Mouse (Mus musculus): ENCODE measurements around the gene Slfn14. TPM values are rescaled to one million over a fixed set of nuclear protein-coding genes. Genes with fewer than 3 reads are reported as not detected.
A peak's percentile ranks its signal among the peaks of the same experiment; 100 is the strongest.
"Not testable (repeated sequence)": the region's sequence is repeated elsewhere in the genome, so short reads cannot be mapped to it uniquely, and the experiment has no call there.

Gene Slfn14
- polyA plus RNA-seq (2014; fragmentation: Nextera tagmentation; extraction: Ambion mirVana) = 0.52 and 0.53 TPM in 2 replicates

GRCm38 (mm10) chr11:83286566-83286965, at the start of gene Slfn14:
Gene Slfn14 (minus strand): TSS chr11:83286726.
- H3K9me3 ChIP-seq (ENCODE audit: control insufficient read depth, low read length) = no peaks in the 10 kb centered on the region
- no peak within 1 kb of the TSS for H3K9ac ChIP-seq (ENCODE audit: low read length)
- H3K4me1 ChIP-seq (ENCODE audit: control insufficient read depth, insufficient read depth, low read length) = no peaks in the 10 kb centered on the region
- H3K36me3 ChIP-seq (ENCODE audit: control insufficient read depth, insufficient read depth, low read length) = no peaks in the 10 kb centered on the region
- H3K27me3 ChIP-seq (ENCODE audit: control insufficient read depth, insufficient read depth, low read length) = no peaks in the 10 kb centered on the region
- H3K4me3 ChIP-seq (ENCODE audit: low read depth, low read length) = no peak within 1 kb of the TSS
- no peak within 1 kb of the TSS for H3K27ac ChIP-seq (replicated peaks; ENCODE audit: low read depth, low read length)
- WGBS = 72% methylated on average over 1 of the region's 1 CpGs
- ATAC-seq (ENCODE audit: insufficient number of reproducible peaks, low FRiP score, low TSS enrichment, low read depth) = no peak
- no peak within 1 kb of the TSS for H3K4me2 ChIP-seq (ENCODE audit: low read depth, severe bottlenecking)
- no peak for DNase-seq (ENCODE audit: low spot score)

- WGBS = 89% methylated on average over 7 of the region's 7 CpGs
- Histone ChIP-seq H3K9ac (ENCODE audit: low read length) (no peak overlapping the region), H3K4me3 (ENCODE audit: low read depth, low read length) (no peak overlapping the region), H3K4me1 (ENCODE audit: control insufficient read depth, insufficient read depth, low read length) (no peaks in the 10 kb centered on the region), H3K27me3 (ENCODE audit: control insufficient read depth, insufficient read depth, low read length) (no peaks in the 10 kb centered on the region), H3K27ac (replicated peaks; ENCODE audit: low read depth, low read length) (no peak overlapping the region), H3K36me3 (ENCODE audit: control insufficient read depth, insufficient read depth, low read length) (peaks cover 8% of the 10 kb centered on the region), H3K9me3 (ENCODE audit: control insufficient read depth, low read length) (no peaks in the 10 kb centered on the region), H3K4me2 (ENCODE audit: low read depth, severe bottlenecking) (no peak overlapping the region)
- no peak for DNase-seq (ENCODE audit: low spot score)
- no peak for ATAC-seq (ENCODE audit: insufficient number of reproducible peaks, low FRiP score, low TSS enrichment, low read depth)
Observed at GRCm38 (mm10) chr11:83335826-83336225, 49.3 kb upstream of the Slfn14 start.

- no peak overlapping the region for H3K4me2 ChIP-seq (ENCODE audit: low read depth, severe bottlenecking)
- no peak for ATAC-seq (ENCODE audit: insufficient number of reproducible peaks, low FRiP score, low TSS enrichment, low read depth)
- H3K27me3 ChIP-seq (ENCODE audit: control insufficient read depth, insufficient read depth, low read length) = no peaks in the 10 kb centered on the region
- H3K27ac ChIP-seq (replicated peaks; ENCODE audit: low read depth, low read length) = no peak overlapping the region
- no peak overlapping the region for H3K9ac ChIP-seq (ENCODE audit: low read length)
- H3K4me3 ChIP-seq (ENCODE audit: low read depth, low read length) = no peak overlapping the region
- H3K4me1 ChIP-seq (ENCODE audit: control insufficient read depth, insufficient read depth, low read length) = no peaks in the 10 kb centered on the region
- no peaks in the 10 kb centered on the region for H3K9me3 ChIP-seq (ENCODE audit: control insufficient read depth, low read length)
- WGBS = 65% methylated on average over 3 of the region's 3 CpGs
- peaks cover 11% of the 10 kb centered on the region; the same call in 1 of the 2 replicates for H3K36me3 ChIP-seq (ENCODE audit: control insufficient read depth, insufficient read depth, low read length)
- peak; percentile 63 for DNase-seq (ENCODE audit: low spot score)
Observed at GRCm38 (mm10) chr11:83327427-83327826, 40.9 kb upstream of the Slfn14 start.

GRCm38 (mm10) chr11:83326692-83327091, 40.2 kb upstream of the Slfn14 start:
- not testable (repeated sequence) for H3K27me3 ChIP-seq (ENCODE audit: control insufficient read depth, insufficient read depth, low read length); H3K4me2 ChIP-seq (ENCODE audit: low read depth, severe bottlenecking); H3K9me3 ChIP-seq (ENCODE audit: control insufficient read depth, low read length); ATAC-seq (ENCODE audit: insufficient number of reproducible peaks, low FRiP score, low TSS enrichment, low read depth); H3K9ac ChIP-seq (ENCODE audit: low read length); H3K4me3 ChIP-seq (ENCODE audit: low read depth, low read length); DNase-seq (ENCODE audit: low spot score); H3K4me1 ChIP-seq (ENCODE audit: control insufficient read depth, insufficient read depth, low read length); H3K27ac ChIP-seq (replicated peaks; ENCODE audit: low read depth, low read length)
- 86% methylated on average over 3 of the region's 3 CpGs for WGBS
- peaks cover 17% of the 10 kb centered on the region; the same call in 1 of the 2 replicates for H3K36me3 ChIP-seq (ENCODE audit: control insufficient read depth, insufficient read depth, low read length)

GRCm38 (mm10) chr11:83319048-83319447, 32.5 kb upstream of the Slfn14 start:
- Histone ChIP-seq H3K27ac (replicated peaks; ENCODE audit: low read depth, low read length) (no peak overlapping the region), H3K9me3 (ENCODE audit: control insufficient read depth, low read length) (no peaks in the 10 kb centered on the region), H3K27me3 (ENCODE audit: control insufficient read depth, insufficient read depth, low read length) (no peaks in the 10 kb centered on the region), H3K4me2 (ENCODE audit: low read depth, severe bottlenecking) (no peak overlapping the region), H3K4me1 (ENCODE audit: control insufficient read depth, insufficient read depth, low read length) (no peaks in the 10 kb centered on the region), H3K4me3 (ENCODE audit: low read depth, low read length) (no peak overlapping the region), H3K9ac (ENCODE audit: low read length) (no peak overlapping the region), H3K36me3 (ENCODE audit: control insufficient read depth, insufficient read depth, low read length) (peaks cover 6% of the 10 kb centered on the region; the same call in 1 of the 2 replicates)
- no peak for ATAC-seq (ENCODE audit: insufficient number of reproducible peaks, low FRiP score, low TSS enrichment, low read depth)
- 89% methylated on average over 4 of the region's 4 CpGs for WGBS
- no peak for DNase-seq (ENCODE audit: low spot score)

GRCm38 (mm10) chr11:83312471-83312870, 25.9 kb upstream of the Slfn14 start:
- Histone ChIP-seq H3K36me3 (ENCODE audit: control insufficient read depth, insufficient read depth, low read length) (peaks cover 2% of the 10 kb centered on the region; the same call in 1 of the 2 replicates), H3K4me3 (ENCODE audit: low read depth, low read length) (no peak overlapping the region), H3K27me3 (ENCODE audit: control insufficient read depth, insufficient read depth, low read length) (no peaks in the 10 kb centered on the region), H3K9ac (ENCODE audit: low read length) (no peak overlapping the region), H3K4me2 (ENCODE audit: low read depth, severe bottlenecking) (no peak overlapping the region), H3K27ac (replicated peaks; ENCODE audit: low read depth, low read length) (no peak overlapping the region), H3K9me3 (ENCODE audit: control insufficient read depth, low read length) (no peaks in the 10 kb centered on the region), H3K4me1 (ENCODE audit: control insufficient read depth, insufficient read depth, low read length) (no peaks in the 10 kb centered on the region)
- no peak for DNase-seq (ENCODE audit: low spot score)
- WGBS = 83% methylated on average over 5 of the region's 5 CpGs
- ATAC-seq (ENCODE audit: insufficient number of reproducible peaks, low FRiP score, low TSS enrichment, low read depth) = no peak

GRCm38 (mm10) chr11:83306700-83307253, 20.3 kb upstream of the Slfn14 start:
- no peaks in the 10 kb centered on the region for H3K9me3 ChIP-seq (ENCODE audit: control insufficient read depth, low read length)
- no peaks in the 10 kb centered on the region for H3K27me3 ChIP-seq (ENCODE audit: control insufficient read depth, insufficient read depth, low read length)
- no peak for DNase-seq (ENCODE audit: low spot score)
- 0 out of 2 replicates have a peak, but pooled peaks cover 2% of the 10 kb centered on the region for H3K36me3 ChIP-seq (ENCODE audit: control insufficient read depth, insufficient read depth, low read length)
- H3K9ac ChIP-seq (ENCODE audit: low read length) = no peak overlapping the region
- H3K4me1 ChIP-seq (ENCODE audit: control insufficient read depth, insufficient read depth, low read length) = peaks cover 3% of the 10 kb centered on the region
- no peak overlapping the region for H3K4me2 ChIP-seq (ENCODE audit: low read depth, severe bottlenecking)
- WGBS = 83% methylated on average over 4 of the region's 4 CpGs
- H3K4me3 ChIP-seq (ENCODE audit: low read depth, low read length) = no peak overlapping the region
- H3K27ac ChIP-seq (replicated peaks; ENCODE audit: low read depth, low read length) = no peak overlapping the region
- no peak for ATAC-seq (ENCODE audit: insufficient number of reproducible peaks, low FRiP score, low TSS enrichment, low read depth)

- no peak overlapping the region for H3K9ac ChIP-seq (ENCODE audit: low read length)
Observed at GRCm38 (mm10) chr11:83304485-83304884, 18.0 kb upstream of the Slfn14 start.

GRCm38 (mm10) chr11:83303751-83304150, 17.2 kb upstream of the Slfn14 start:
- whole genome bisulfite sequencing = 49% methylated on average over 5 of the region's 5 CpGs
- peak overlapping the region; percentile 11; the same call in 1 of the 2 replicates for H3K4me3 ChIP-seq (ENCODE audit: low read depth, low read length)
- no peak for ATAC-seq (ENCODE audit: insufficient number of reproducible peaks, low FRiP score, low TSS enrichment, low read depth)
- no peaks in the 10 kb centered on the region for H3K9me3 ChIP-seq (ENCODE audit: control insufficient read depth, low read length)
- peak overlapping the region; percentile 79 for H3K4me2 ChIP-seq (ENCODE audit: low read depth, severe bottlenecking)
- H3K27me3 ChIP-seq (ENCODE audit: control insufficient read depth, insufficient read depth, low read length) = no peaks in the 10 kb centered on the region
- H3K36me3 ChIP-seq (ENCODE audit: control insufficient read depth, insufficient read depth, low read length) = no peaks in the 10 kb centered on the region
- H3K9ac ChIP-seq (ENCODE audit: low read length) = no peak overlapping the region
- DNase-seq (ENCODE audit: low spot score) = no peak
- no peak overlapping the region for H3K27ac ChIP-seq (replicated peaks; ENCODE audit: low read depth, low read length)
- H3K4me1 ChIP-seq (ENCODE audit: control insufficient read depth, insufficient read depth, low read length) = peaks cover 3% of the 10 kb centered on the region

More at GRCm38 (mm10) chr11:83304485-83304884, 18.0 kb upstream of the Slfn14 start:
- Histone ChIP-seq H3K4me2 (ENCODE audit: low read depth, severe bottlenecking) (no peak overlapping the region), H3K4me3 (ENCODE audit: low read depth, low read length) (no peak overlapping the region), H3K27me3 (ENCODE audit: control insufficient read depth, insufficient read depth, low read length) (no peaks in the 10 kb centered on the region), H3K9me3 (ENCODE audit: control insufficient read depth, low read length) (no peaks in the 10 kb centered on the region), H3K4me1 (ENCODE audit: control insufficient read depth, insufficient read depth, low read length) (peaks cover 3% of the 10 kb centered on the region), H3K36me3 (ENCODE audit: control insufficient read depth, insufficient read depth, low read length) (0 out of 2 replicates have a peak, but pooled peaks cover 2% of the 10 kb centered on the region), H3K27ac (replicated peaks; ENCODE audit: low read depth, low read length) (no peak overlapping the region)
- ATAC-seq (ENCODE audit: insufficient number of reproducible peaks, low FRiP score, low TSS enrichment, low read depth) (no peak), DNase-seq (ENCODE audit: low spot score) (no peak)
- WGBS = 85% methylated on average over 2 of the region's 2 CpGs

Data from limb, embryonic 11.5 days (tissue).